Mouse (Mus musculus) kidney, adult 2 months (tissue): ENCODE results near the gene Naa16. TPM values are rescaled to one million over a fixed set of nuclear protein-coding genes. Genes with fewer than 3 reads are reported as not detected.

ENCODE experiments used
- DNase-seq: peaks from one replicate; pipeline ENCODE4 v3.0.0; 2021
- H3K27ac ChIP-seq: fragments of 200-500 bp; 2 replicates; pipeline ENCODE4 v1.5.1; 2012; ENCODE audit warnings: low read depth, low read length, control low read depth, inconsistent platforms; ENCODE audit not compliant: insufficient read depth
- H3K27me3 ChIP-seq: fragments of 200-500 bp; replicated peaks from 2 replicates; pipeline ENCODE4 v1.6.1; 2012; ENCODE audit warnings: mild to moderate bottlenecking, moderate library complexity, low read length, inconsistent platforms; ENCODE audit not compliant: control insufficient read depth, insufficient read depth
- H3K36me3 ChIP-seq: fragments of 200-500 bp; 2 replicates; pipeline ENCODE4 v1.6.1; 2012; ENCODE audit warnings: mild to moderate bottlenecking, moderate library complexity, low read length, inconsistent platforms; ENCODE audit not compliant: control insufficient read depth, insufficient read depth
- H3K4me1 ChIP-seq: fragments of 200-500 bp; 2 replicates; pipeline ENCODE4 v1.6.1; 2011; ENCODE audit warnings: low read length; ENCODE audit not compliant: control insufficient read depth, insufficient read depth
- H3K4me3 ChIP-seq: fragments of 200-500 bp; 2 replicates; pipeline ENCODE4 v1.5.1; 2011; ENCODE audit warnings: mild to moderate bottlenecking, low read depth, low read length, control low read depth; ENCODE audit not compliant: insufficient read depth
- CTCF ChIP-seq: fragments of 200-500 bp; conservative IDR thresholded peaks from 2 replicates; pipeline ENCODE4 v1.5.1; 2011; ENCODE audit warnings: low read depth, mild to moderate bottlenecking, control low read depth, low read length, moderate library complexity, mixed read lengths; ENCODE audit not compliant: insufficient read depth, insufficient read length
- POLR2A ChIP-seq: fragments of 200-500 bp; IDR thresholded peaks from one replicate; pipeline ENCODE4 v1.6.1; 2011; ENCODE audit warnings: low read depth, low read length, control low read depth
- WGBS: fragments of 180-500 bp; shearing (Covaris S2); methylation state at CpG from one replicate; pipeline ENCODE4 v1.1.7; 2018; 5-methylcytosine and 5-hydroxymethylcytosine counted together
- polyA plus RNA-seq: library from polyadenylated mRNA; depleted of rRNA; stranded (reverse); fragments of >200 nt; gene quantifications from 2 replicates; pipeline ENCODE4 v1.2.3, GENCODE M21; 2012

Naa16 gene
- polyA plus RNA-seq, 1 experiment = 3.1 TPM

- peak overlapping the region; percentile 45 for H3K27ac ChIP-seq
- no peak for DNase-seq
- 56% methylated on average over 7 of the region's 7 CpGs for WGBS
- H3K36me3 ChIP-seq = no peaks in the 10 kb centered on the region; the same call in 1 of the 2 replicates
- peak overlapping the region; percentile 16; the same call in 1 of the 2 replicates for H3K4me3 ChIP-seq
- TF ChIP-seq CTCF (no peak), POLR2A (no peak)
- no peaks in the 10 kb centered on the region for H3K27me3 ChIP-seq
- no peaks in the 10 kb centered on the region for H3K4me1 ChIP-seq
Observed at GRCm38 (mm10) chr14:79298314-79298992, 92.1 kb downstream of the Naa16 start.

GRCm38 (mm10) chr14:79296836-79297235 lies 93.7 kb downstream of the Naa16 start:
- DNase-seq = no peak
- TF ChIP-seq CTCF (no peak), POLR2A (no peak)
- Histone ChIP-seq H3K4me3 (0 out of 2 replicates have a peak overlapping the region, but pooled peaks have one; percentile 7), H3K27me3 (no peaks in the 10 kb centered on the region), H3K36me3 (no peaks in the 10 kb centered on the region; the same call in 1 of the 2 replicates), H3K27ac (no peak overlapping the region), H3K4me1 (no peaks in the 10 kb centered on the region)
- 67% methylated on average over 5 of the region's 5 CpGs for WGBS

GRCm38 (mm10) chr14:79296201-79296600 lies 94.4 kb downstream of the Naa16 start:
- Histone ChIP-seq H3K4me3 (no peak overlapping the region), H3K36me3 (no peaks in the 10 kb centered on the region; the same call in 1 of the 2 replicates), H3K27me3 (no peaks in the 10 kb centered on the region), H3K27ac (no peak overlapping the region), H3K4me1 (no peaks in the 10 kb centered on the region)
- 74% methylated on average over 7 of the region's 7 CpGs for WGBS
- TF ChIP-seq POLR2A (no peak), CTCF (no peak)
- DNase-seq = no peak

- Histone ChIP-seq H3K4me1 (no peaks in the 10 kb centered on the region), H3K4me3 (peak overlapping the region; percentile 13; the same call in 1 of the 2 replicates), H3K36me3 (no peaks in the 10 kb centered on the region; the same call in 1 of the 2 replicates), H3K27me3 (no peaks in the 10 kb centered on the region), H3K27ac (peak overlapping the region; percentile 37; the same call in 1 of the 2 replicates)
- DNase-seq = no peak
- WGBS = 82% methylated on average over 9 of the region's 9 CpGs
- TF ChIP-seq CTCF (no peak), POLR2A (no peak)
Observed at GRCm38 (mm10) chr14:79295579-79295978, 95.0 kb downstream of the Naa16 start.

DNA sequence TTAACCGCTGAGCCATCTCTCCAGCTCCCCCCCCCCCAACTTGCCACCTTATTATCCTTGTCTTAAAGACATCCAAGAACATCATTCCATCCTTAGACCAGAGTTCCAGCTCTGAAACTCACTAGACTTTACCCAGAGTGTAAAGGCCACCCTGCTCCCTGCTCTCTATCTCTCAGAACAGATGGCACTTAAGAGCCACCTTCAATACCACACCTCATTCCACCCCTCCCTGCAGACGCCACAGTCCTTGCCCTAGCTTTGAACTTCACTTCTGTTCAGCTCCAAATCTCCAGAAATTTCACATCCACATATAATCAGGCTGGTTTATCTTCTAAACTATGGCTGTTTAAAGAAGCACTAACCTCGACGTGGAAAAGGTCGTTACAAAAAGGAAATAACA lies 95.6 kb downstream of the Naa16 start:
- no peaks in the 10 kb centered on the region; the same call in 1 of the 2 replicates for H3K36me3 ChIP-seq
- H3K4me1 ChIP-seq = no peaks in the 10 kb centered on the region
- H3K27me3 ChIP-seq = no peaks in the 10 kb centered on the region
- DNase-seq = no peak
- H3K27ac ChIP-seq = peak overlapping the region; percentile 51; the same call in 1 of the 2 replicates
- TF ChIP-seq POLR2A = no peak
- no peak for TF ChIP-seq CTCF
- 69% methylated on average over 5 of the region's 5 CpGs for WGBS
- H3K4me3 ChIP-seq = no peak overlapping the region

DNA sequence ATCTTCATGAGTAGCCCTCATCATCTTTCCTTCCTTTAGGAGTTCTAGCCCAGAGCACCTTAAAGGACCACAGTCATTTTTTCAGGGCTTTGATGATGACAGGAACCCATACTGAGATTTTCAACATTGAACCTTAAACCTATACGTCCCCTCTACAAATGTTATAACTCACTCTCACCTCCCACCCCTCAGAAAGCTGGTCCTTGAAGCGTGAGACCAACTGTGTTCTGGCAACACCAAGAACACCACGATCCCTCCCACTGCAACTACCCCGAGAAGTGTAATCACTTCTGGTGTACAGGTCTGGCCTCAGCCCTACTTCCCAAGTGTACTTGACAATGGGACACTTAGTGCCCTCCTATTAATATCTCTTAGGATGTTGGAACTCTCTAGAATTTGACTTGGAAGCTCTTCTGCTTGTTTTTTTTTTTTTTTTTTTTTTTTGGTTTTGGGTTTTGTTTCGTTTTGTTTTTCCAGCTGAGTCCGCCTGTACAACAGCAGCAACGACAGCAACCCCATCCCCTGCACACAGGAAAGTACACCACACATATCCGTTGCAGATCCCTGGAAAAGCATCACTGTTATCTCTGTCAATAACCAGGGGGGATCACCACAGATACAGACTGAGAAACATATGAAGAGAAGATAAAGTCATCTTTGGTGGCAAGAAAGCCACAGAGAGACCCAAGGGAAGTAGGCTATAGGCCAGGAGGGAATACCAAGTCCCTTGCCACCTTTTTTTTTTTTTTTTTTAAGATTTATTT lies 96.3 kb downstream of the Naa16 start:
- TF ChIP-seq POLR2A (no peak), CTCF (no peak)
- DNase-seq = no peak
- no peaks in the 10 kb centered on the region for H3K27me3 ChIP-seq
- no peaks in the 10 kb centered on the region for H3K4me1 ChIP-seq
- no peaks in the 10 kb centered on the region for H3K36me3 ChIP-seq
- H3K27ac ChIP-seq = peak overlapping the region; percentile 25
- no peak overlapping the region for H3K4me3 ChIP-seq
- WGBS = 65% methylated on average over 8 of the region's 8 CpGs
